Mouse (Mus musculus) small intestine, adult 2 months (tissue): ENCODE measurements around the gene Bmf. TPM values are rescaled to one million over a fixed set of nuclear protein-coding genes. Genes with fewer than 3 reads are reported as not detected.

Experiments
- H3K27ac ChIP-seq: fragments of 200-500 bp; 2 replicates; pipeline ENCODE4 v1.5.1; 2012; ENCODE audit warnings: low read depth, low read length, control low read depth, inconsistent platforms; ENCODE audit not compliant: insufficient read depth
- H3K27me3 ChIP-seq: fragments of 200-500 bp; 2 replicates; pipeline ENCODE4 v1.6.1; 2012; ENCODE audit warnings: mild to moderate bottlenecking, moderate library complexity, low read length, inconsistent platforms; ENCODE audit not compliant: control insufficient read depth, insufficient read depth
- H3K36me3 ChIP-seq: fragments of 200-500 bp; 2 replicates; pipeline ENCODE4 v1.6.1; 2012; ENCODE audit warnings: mild to moderate bottlenecking, low read length, control low read depth, inconsistent platforms; ENCODE audit not compliant: control insufficient read depth, insufficient read depth
- H3K4me1 ChIP-seq: fragments of 200-500 bp; 2 replicates; pipeline ENCODE4 v1.6.1; 2012; ENCODE audit warnings: low read length, inconsistent platforms, mixed read lengths; ENCODE audit not compliant: control insufficient read depth, insufficient read depth, insufficient read length
- H3K4me3 ChIP-seq: fragments of 200-500 bp; 2 replicates; pipeline ENCODE4 v1.5.1; 2012; ENCODE audit warnings: low read depth, mild to moderate bottlenecking, control low read depth, inconsistent platforms, low read length, moderate library complexity
- CTCF ChIP-seq: fragments of 200-500 bp; IDR thresholded peaks from 2 replicates; pipeline ENCODE4 v1.5.1; 2012; ENCODE audit warnings: low read depth, mild to moderate bottlenecking, control low read depth, inconsistent platforms, low read length, moderate library complexity, mixed read lengths; ENCODE audit not compliant: insufficient replicate concordance, insufficient read length; ENCODE audit errors: extremely low read depth
- POLR2A ChIP-seq: fragments of 200-500 bp; IDR thresholded peaks from 2 replicates; pipeline ENCODE4 v1.6.1; 2012; ENCODE audit warnings: low read depth, mild to moderate bottlenecking, control low read depth, inconsistent platforms, low read length, moderate library complexity
- WGBS: fragments of 180-500 bp; shearing (Covaris S2); methylation state at CpG from one replicate; pipeline ENCODE4 v1.1.7; 2018; 5-methylcytosine and 5-hydroxymethylcytosine counted together
- polyA plus RNA-seq: library from polyadenylated mRNA; depleted of rRNA; stranded (reverse); fragments of >200 nt; gene quantifications from 2 replicates; pipeline ENCODE4 v1.2.3, GENCODE M21; 2012; rRNA removed

Gene Bmf
- polyA plus RNA-seq, 1 experiment = 10.3 TPM

DNA sequence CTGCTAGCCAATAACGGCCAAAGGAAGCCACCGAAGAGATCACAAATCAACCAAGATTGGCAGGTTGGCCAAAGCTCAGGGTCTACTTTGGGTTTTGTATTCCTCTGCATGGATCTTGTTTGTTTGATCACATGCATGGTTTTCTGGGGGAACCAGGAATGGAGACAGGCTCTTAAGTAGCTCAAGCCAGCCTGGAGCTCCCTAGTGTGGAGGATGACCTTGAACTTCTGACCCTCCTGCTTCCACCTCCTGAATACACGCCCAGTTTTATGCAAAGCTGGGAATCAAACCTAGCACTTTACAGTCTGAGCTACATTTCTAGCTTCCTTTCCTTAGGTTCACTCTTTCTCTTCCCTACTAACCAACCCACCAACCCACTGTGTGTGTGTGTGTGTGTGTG, 64.1 kb downstream of the Bmf start:
- 71% methylated on average over 3 of the region's 3 CpGs for WGBS
- Histone ChIP-seq H3K36me3 (no peaks in the 10 kb centered on the region), H3K27me3 (no peaks in the 10 kb centered on the region), H3K4me3 (no peak overlapping the region), H3K4me1 (peaks cover 11% of the 10 kb centered on the region), H3K27ac (no peak overlapping the region)
- TF ChIP-seq CTCF = no peak
- no peak for TF ChIP-seq POLR2A

DNA sequence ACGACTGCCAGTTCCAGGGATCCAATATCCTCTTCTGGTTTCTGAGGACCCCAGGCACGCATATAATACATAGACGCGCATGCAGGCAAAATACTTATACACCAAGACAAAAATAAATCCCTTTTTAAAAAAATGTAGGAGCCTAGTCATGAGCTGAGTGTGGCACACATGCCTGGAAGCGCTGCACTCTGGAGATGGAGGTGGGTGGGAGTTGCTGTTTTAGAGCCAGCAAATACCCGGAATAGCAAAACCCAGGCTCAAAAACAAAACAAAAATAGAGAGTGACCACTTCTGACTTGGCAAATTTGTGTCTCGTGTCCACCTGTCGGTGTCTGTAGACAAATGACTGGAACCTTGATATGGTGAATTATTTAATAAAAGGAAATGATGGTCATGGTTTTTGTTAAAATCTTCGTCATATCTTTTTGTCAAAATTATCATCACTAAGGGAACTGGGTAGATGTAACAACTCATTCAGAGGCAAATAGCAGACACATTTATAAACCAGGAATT, 65.0 kb downstream of the Bmf start:
- no peaks in the 10 kb centered on the region for H3K27me3 ChIP-seq
- no peak overlapping the region for H3K27ac ChIP-seq
- H3K4me1 ChIP-seq = peaks cover 2% of the 10 kb centered on the region; the same call in 1 of the 2 replicates
- WGBS = 84% methylated on average over 9 of the region's 9 CpGs
- H3K4me3 ChIP-seq = no peak overlapping the region
- TF ChIP-seq CTCF = no peak
- no peak for TF ChIP-seq POLR2A
- no peaks in the 10 kb centered on the region for H3K36me3 ChIP-seq

GRCm38 (mm10) chr2:118483032-118483431, 66.5 kb downstream of the Bmf start:
- 78% methylated on average over 5 of the region's 5 CpGs for WGBS
- Histone ChIP-seq H3K27ac (no peak overlapping the region), H3K36me3 (no peaks in the 10 kb centered on the region), H3K4me3 (no peak overlapping the region), H3K4me1 (peaks cover 6% of the 10 kb centered on the region; the same call in 1 of the 2 replicates), H3K27me3 (no peaks in the 10 kb centered on the region)
- TF ChIP-seq POLR2A (no peak), CTCF (no peak)

DNA sequence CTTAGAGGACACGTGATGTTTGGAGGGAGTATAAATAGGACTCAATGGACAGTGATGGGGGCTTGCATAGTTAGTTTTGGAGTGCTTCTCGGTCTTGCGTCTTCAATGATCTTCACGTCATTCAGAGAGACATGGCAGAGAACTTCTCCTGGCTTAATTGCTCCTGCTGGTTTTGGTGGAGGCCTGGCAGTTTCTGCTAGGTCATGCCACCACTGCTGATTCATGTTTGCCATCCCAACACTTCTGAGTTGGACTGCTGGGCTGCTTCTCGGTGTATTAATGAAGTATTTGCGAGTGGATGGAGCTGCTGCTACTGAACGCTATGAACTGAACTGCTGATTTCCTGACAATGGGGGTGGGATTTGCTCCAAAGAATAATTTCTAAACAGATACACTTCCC, 68.6 kb downstream of the Bmf start:
- peaks cover 4% of the 10 kb centered on the region; the same call in 1 of the 2 replicates for H3K4me1 ChIP-seq
- H3K27me3 ChIP-seq = no peaks in the 10 kb centered on the region
- H3K4me3 ChIP-seq = no peak overlapping the region
- peaks cover 7% of the 10 kb centered on the region; the same call in 1 of the 2 replicates for H3K36me3 ChIP-seq
- no peak overlapping the region for H3K27ac ChIP-seq
- no peak for TF ChIP-seq CTCF
- TF ChIP-seq POLR2A = no peak
- WGBS = 94% methylated on average over 7 of the region's 7 CpGs

DNA sequence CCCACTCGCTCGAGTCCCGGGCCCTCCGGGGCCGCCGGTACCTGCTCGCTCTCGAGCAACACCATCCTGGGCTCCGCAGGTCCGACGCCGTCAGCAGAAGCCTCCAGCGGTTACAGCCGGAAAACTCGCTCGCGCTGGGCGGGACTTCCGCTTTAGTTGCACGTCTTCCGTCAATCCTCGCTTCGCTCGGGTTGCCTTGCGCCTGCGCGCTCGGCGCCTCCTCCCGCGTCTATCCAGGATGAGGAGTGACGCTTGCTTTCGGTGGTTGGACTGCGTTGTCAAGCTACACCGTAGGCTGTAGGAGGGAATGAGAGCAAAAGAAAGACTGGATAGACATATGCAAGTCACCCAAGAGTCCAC, 70.0 kb downstream of the Bmf start, which contains the start of gene Srp14:
Gene Srp14, minus strand, starts transcription at position 162 of the 360 bp plus-strand sequence.
- under 1% methylated on average over 35 of the region's 35 CpGs for whole genome bisulfite sequencing
- Histone ChIP-seq H3K27ac (peak within 1 kb of the TSS; percentile 67), H3K27me3 (no peaks in the 10 kb centered on the region), H3K4me3 (peak within 1 kb of the TSS; percentile 80), H3K4me1 (peaks cover 4% of the 10 kb centered on the region; the same call in 1 of the 2 replicates), H3K36me3 (peaks cover 10% of the 10 kb centered on the region; the same call in 1 of the 2 replicates)
- TF ChIP-seq POLR2A (peak; percentile 89), CTCF (no peak)

DNA sequence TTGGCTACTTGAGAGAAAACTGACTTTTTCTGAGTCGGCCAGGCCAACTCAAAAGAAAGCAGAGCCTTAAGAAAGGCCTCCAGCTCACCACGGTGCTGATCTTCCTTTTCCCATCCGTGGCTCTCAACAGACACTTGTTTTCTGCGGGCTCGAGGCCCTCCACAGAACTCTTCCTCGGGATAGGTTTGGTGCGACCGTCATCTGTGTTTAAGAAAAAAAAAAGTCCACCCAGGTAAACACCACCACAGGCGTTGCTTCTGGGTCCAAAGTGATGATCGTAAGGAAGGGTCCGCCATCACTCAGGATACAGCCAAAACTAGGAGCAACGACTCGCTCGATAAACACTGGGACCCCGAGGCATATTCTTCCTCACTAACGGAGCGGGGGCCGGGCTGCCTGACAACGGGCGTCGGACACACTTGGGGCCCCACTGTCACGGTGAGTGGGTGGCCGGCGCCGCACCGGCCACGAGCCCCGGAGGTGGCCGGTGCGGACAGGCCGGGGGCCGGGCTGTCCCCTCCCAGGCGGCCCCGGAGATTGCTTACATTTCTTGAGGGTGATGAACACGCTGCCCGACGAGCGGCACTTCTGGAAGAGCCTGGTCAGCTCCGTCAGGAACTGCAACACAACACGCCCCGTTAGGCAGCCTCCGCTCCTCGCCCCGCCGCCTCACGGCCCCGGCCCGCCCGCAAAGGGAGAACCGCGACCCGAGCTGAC, 70.5 kb downstream of the Bmf start:
- TF ChIP-seq POLR2A = no peak
- no peak for TF ChIP-seq CTCF
- H3K27ac ChIP-seq = 0 out of 2 replicates have a peak overlapping the region, but pooled peaks have one; percentile 1

More for the DNA sequence above, 70.5 kb downstream of the Bmf start:
- peaks cover 4% of the 10 kb centered on the region; the same call in 1 of the 2 replicates for H3K4me1 ChIP-seq
- no peaks in the 10 kb centered on the region for H3K27me3 ChIP-seq
- WGBS = under 1% methylated on average over 52 of the region's 52 CpGs
- H3K4me3 ChIP-seq = peak overlapping the region; percentile 80
- H3K36me3 ChIP-seq = peaks cover 15% of the 10 kb centered on the region

Other genes starting within 250 kb of the Bmf start
- gene Gpr176, start 176.3 kb downstream of the Bmf start, polyA plus RNA-seq = 0.11 and 0.17 TPM in 2 replicates
- 3.4 and 4.0 TPM in 2 replicates for gene Eif2ak4, start 161.1 kb downstream of the Bmf start, polyA plus RNA-seq
- gene Srp14, start 70.0 kb downstream of the Bmf start, polyA plus RNA-seq = 10.9 and 16.3 TPM in 2 replicates
- 2.2 and 4.1 TPM in 2 replicates for gene Bub1b, start 48.5 kb upstream of the Bmf start, polyA plus RNA-seq
- gene Pak6, start 113.6 kb upstream of the Bmf start, polyA plus RNA-seq = 1.8 and 2.0 TPM in 2 replicates
- 0.13 and 1.4 TPM in 2 replicates for gene Ankrd63, start 154.3 kb upstream of the Bmf start, polyA plus RNA-seq
- 2.9 and 6.2 TPM in 2 replicates for gene Plcb2, start 178.8 kb upstream of the Bmf start, polyA plus RNA-seq
- 6.2 and 8.8 TPM in 2 replicates for gene Inafm2, start 196.1 kb upstream of the Bmf start, polyA plus RNA-seq
- 2.4 and 3.3 TPM in 2 replicates for gene Ccdc9b, start 213.0 kb upstream of the Bmf start, polyA plus RNA-seq
- gene Phgr1, start 223.1 kb upstream of the Bmf start, polyA plus RNA-seq = 2,253 and 5,176 TPM in 2 replicates
- gene Disp2, start 230.0 kb upstream of the Bmf start, polyA plus RNA-seq = 1.7 and 3.5 TPM in 2 replicates